Mouse (Mus musculus) hematopoietic stem cell, adult 5-6 weeks (primary cell): ENCODE measurements at regions not wholly inside any gene's neighbourhood (a gene's known extent, or its start where the extent isn't known, plus 50 kb on each side); places are given as distances from the start of the nearest gene placed in this dataset.

Source experiments
- ATAC-seq, 2 experiments: fragments of 125-278 bp in 1 of 2; replicated peaks in 1 of 2; 2 replicates each; pipeline ENCODE4 v1.8.0; 2016 to 2017; ENCODE audit warnings: inconsistent platforms in 2 of 2, mild to moderate bottlenecking in 2 of 2, moderate number of reproducible peaks in 2 of 2, low read depth in 1 of 2, moderate TSS enrichment in 1 of 2; ENCODE audit not compliant: low FRiP score in 2 of 2, poor library complexity in 2 of 2, severe bottlenecking in 2 of 2, insufficient read depth in 1 of 2, low TSS enrichment in 1 of 2

GRCm38 (mm10) chr11:19830280-19831062 is 93.7 kb upstream of the Spred2 start:
- ATAC-seq, result peak; percentile 83 to 91

- ATAC-seq, result no peak
These were observed 89.6 kb upstream of the Spred2 start for GRCm38 (mm10) chr11:19834561-19834960.

GRCm38 (mm10) chr11:19835221-19835745 is 88.9 kb upstream of the Spred2 start:
- ATAC-seq, result no peak

- ATAC-seq, result no peak
These were observed 85.2 kb upstream of the Spred2 start for GRCm38 (mm10) chr11:19838932-19839331.

GRCm38 (mm10) chr11:19843084-19843483 is 81.1 kb upstream of the Spred2 start:
- ATAC-seq, result no peak

- no peak for ATAC-seq
These were observed 76.3 kb upstream of the Spred2 start for GRCm38 (mm10) chr11:19847910-19848309.

GRCm38 (mm10) chr11:19848412-19848811 is 75.8 kb upstream of the Spred2 start:
- ATAC-seq, result no peak

- ATAC-seq, result no peak
These were observed 74.8 kb upstream of the Spred2 start for GRCm38 (mm10) chr11:19849347-19849811.

- ATAC-seq, result no peak
These were observed 74.2 kb upstream of the Spred2 start for GRCm38 (mm10) chr11:19849844-19850420.

GRCm38 (mm10) chr11:19851022-19851615 is 73.1 kb upstream of the Spred2 start:
- ATAC-seq, result no peak

- no peak for ATAC-seq
These were observed 62.6 kb upstream of the Spred2 start for GRCm38 (mm10) chr11:19861596-19861995.

- ATAC-seq, result peak; percentile 23 to 57; a peak in 1 of 4 replicates
These were observed 60.8 kb upstream of the Spred2 start for GRCm38 (mm10) chr11:19863327-19863726.

GRCm38 (mm10) chr11:19866262-19866661 is 57.9 kb upstream of the Spred2 start:
- peak; percentile 73 to 76 for ATAC-seq

GRCm38 (mm10) chr11:19869671-19870070 is 54.5 kb upstream of the Spred2 start:
- ATAC-seq, result no peak

- ATAC-seq, result no peak
These were observed 54.0 kb upstream of the Spred2 start for GRCm38 (mm10) chr11:19870136-19870535.

- ATAC-seq, result no peak
These were observed 50.4 kb upstream of the Spred2 start for GRCm38 (mm10) chr11:19873796-19874195.
